Mouse (Mus musculus): ENCODE measurements around the gene Exoc3l2.

- no peak for TF ChIP-seq POLR2A (IDR thresholded peaks at IDR 0.05; ENCODE audit: insufficient read depth, low read depth, low read length)
- no peak for TF ChIP-seq CTCF (IDR thresholded peaks at IDR 0.05; ENCODE audit: insufficient read depth, low read depth, low read length)
Measured at GRCm38 (mm10) chr7:19486549-19486948, 23.4 kb downstream of the Exoc3l2 start.
